In genomic region chr4:132958741-132959678, GRCm38 (mm10) we compare ENCODE assay signal across 8 mouse cellular contexts. TPM values are rescaled to one million over a fixed set of nuclear protein-coding genes. Genes with fewer than 3 reads are reported as not detected.
DNase-seq lines count a peak whose midpoint lies in the region; ATAC-seq and TF ChIP-seq lines count a peak whose summit lies in the region.

No protein-coding gene starts in this region.

- intact Hi-C loops in heart, adult 2 months (cut with DNase I): no loop called here

- H3K79me2 ChIP-seq in heart, adult 2 months (replicated peaks; ENCODE audit: control insufficient read depth, insufficient read depth, low read length): no peaks in the 10 kb centered on the region

- DNase-seq in B cell, adult 2 months: peak; percentile 32 to 40
- peak; percentile 67 to 78 for DNase-seq in heart, adult 2 months
- DNase-seq in kidney, postnatal 10 days: peak; percentile 61
- DNase-seq in yolk sac, embryonic 10.5 days (ENCODE audit: low spot score): peak; percentile 45
- no peak for DNase-seq in frontal cortex, postnatal 10 days (ENCODE audit: low spot score in 2 of 2)
- DNase-seq in cerebellum, postnatal 4 days (ENCODE audit: low spot score in 2 of 2): no peak

- 0 out of 2 replicates have a peak, but pooled peaks have one; percentile 23 for ATAC-seq in megakaryocyte progenitor cell, adult 5-6 weeks (replicated peaks; ENCODE audit: poor library complexity)

- peak; percentile 73 for TF ChIP-seq EP300 in heart, adult 2 months (IDR thresholded peaks at IDR 0.05; ENCODE audit: insufficient read depth, low read depth, low read length)

- H3K27ac ChIP-seq in bone marrow, adult 2 months (ENCODE audit: control insufficient read depth, insufficient read depth, low read depth, low read length, poor library complexity): peak overlapping the region; percentile 17
- H3K27ac ChIP-seq in heart, adult 2 months: peak overlapping the region; percentile 78

- H3K27me3 ChIP-seq in heart, adult 2 months (ENCODE audit: control insufficient read depth, insufficient read depth, low read length): no peaks in the 10 kb centered on the region

- TF ChIP-seq POLR2A in bone marrow, adult 2 months (IDR thresholded peaks at IDR 0.05; ENCODE audit: borderline replicate concordance, control insufficient read depth, low read depth, low read length): no peak
- TF ChIP-seq POLR2A in heart, adult 2 months (IDR thresholded peaks at IDR 0.05; ENCODE audit: insufficient read depth, low read depth, low read length): peak; percentile 66

- no peaks in the 10 kb centered on the region for H3K36me3 ChIP-seq in heart, adult 2 months (ENCODE audit: control insufficient read depth, insufficient read depth, low read length)

- TF ChIP-seq CTCF in bone marrow, adult 2 months (IDR thresholded peaks at IDR 0.05; ENCODE audit: control insufficient read depth, insufficient read depth, low read length): no peak
- TF ChIP-seq CTCF in heart, adult 2 months (IDR thresholded peaks at IDR 0.05): peak; percentile 21; the same call in 1 of the 2 replicates

- peaks cover 15% of the 10 kb centered on the region for H3K4me1 ChIP-seq in bone marrow, adult 2 months (ENCODE audit: control insufficient read depth, insufficient read depth, low read length)
- H3K4me1 ChIP-seq in heart, adult 2 months (ENCODE audit: control insufficient read depth, insufficient read depth, low read length): peaks cover 30% of the 10 kb centered on the region

- H3K9ac ChIP-seq in heart, adult 2 months (ENCODE audit: low read depth, low read length): peak overlapping the region; percentile 19; the same call in 1 of the 2 replicates

- 62% methylated on average over 10 of the region's 10 CpGs for WGBS in bone marrow, adult 2 months
- 16% methylated on average over 10 of the region's 10 CpGs for WGBS in heart, adult 2 months

- no peak overlapping the region for H3K4me3 ChIP-seq in bone marrow, adult 2 months (replicated peaks; ENCODE audit: control insufficient read depth, low read depth, low read length)
- no peak overlapping the region for H3K4me3 ChIP-seq in heart, adult 2 months

RNA-seq across cellular contexts. Expression of gene Fgr, which starts 14.9 kb away (rescaled TPM):
- 16.1 and 53.3 TPM in 2 replicates for polyA plus RNA-seq in bone marrow, adult 2 months (2011; ENCODE audit: insufficient read depth, insufficient read length, low replicate concordance, missing spikeins)
- under 1 TPM; 0.43 to 0.47 TPM for total RNA-seq in heart, adult 2 months (2021)
- 0.73 and 1.7 TPM in 2 replicates for polyA plus RNA-seq in heart, adult 2 months (2012; rRNA removed)
- 3.2 and 3.4 TPM in 2 replicates for total RNA-seq in megakaryocyte progenitor cell, adult 5-6 weeks (2015)
- 2.5 and 3.0 TPM in 2 replicates for total RNA-seq in megakaryocyte progenitor cell, adult 5-6 weeks (2017)

RNA-seq across cellular contexts. Expression of gene Fam76a, which starts 36.7 kb away (rescaled TPM):
- 12.8 and 19.1 TPM in 2 replicates for polyA plus RNA-seq in bone marrow, adult 2 months (2011; ENCODE audit: insufficient read depth, insufficient read length, low replicate concordance, missing spikeins)
- 10 to 100 TPM; 29.5 to 45.1 TPM for total RNA-seq in heart, adult 2 months (2021)
- polyA plus RNA-seq in heart, adult 2 months (2012; rRNA removed): 13.3 and 16.3 TPM in 2 replicates
- total RNA-seq in megakaryocyte progenitor cell, adult 5-6 weeks (2015): 17.9 and 18.0 TPM in 2 replicates
- total RNA-seq in megakaryocyte progenitor cell, adult 5-6 weeks (2017): 31.5 and 42.0 TPM in 2 replicates

RNA-seq across cellular contexts. Expression of gene Ahdc1, which starts 52.0 kb away (rescaled TPM):
- polyA plus RNA-seq in bone marrow, adult 2 months (2011; ENCODE audit: insufficient read depth, insufficient read length, low replicate concordance, missing spikeins): 20.1 and 21.7 TPM in 2 replicates
- 10 to 100 TPM; 42.6 to 50.9 TPM for total RNA-seq in heart, adult 2 months (2021)
- polyA plus RNA-seq in heart, adult 2 months (2012; rRNA removed): 19.5 and 21.8 TPM in 2 replicates
- total RNA-seq in megakaryocyte progenitor cell, adult 5-6 weeks (2015): 4.1 and 5.3 TPM in 2 replicates
- total RNA-seq in megakaryocyte progenitor cell, adult 5-6 weeks (2017): 0.81 and 3.8 TPM in 2 replicates

Comparison
In these comparisons a context has a peak if more than half of its experiments do, and no peak if none do; other contexts are left out.
1. DNase-seq: peak in B cell, adult 2 months (2 of 2), heart, adult 2 months (2 of 2), kidney, postnatal 10 days (single experiment) and yolk sac, embryonic 10.5 days (single experiment); none in frontal cortex, postnatal 10 days (0 of 2) and cerebellum, postnatal 4 days (0 of 2).
2. RNA of gene Ahdc1, which starts 52.0 kb away (total RNA-seq): 42.6 to 50.9 TPM in heart, adult 2 months; 0.81 to 5.3 TPM in megakaryocyte progenitor cell, adult 5-6 weeks; every median in the first group is over 4 times any median in the second.